ENCODE assay signal across 11 mouse cellular contexts in the genomic region with DNA sequence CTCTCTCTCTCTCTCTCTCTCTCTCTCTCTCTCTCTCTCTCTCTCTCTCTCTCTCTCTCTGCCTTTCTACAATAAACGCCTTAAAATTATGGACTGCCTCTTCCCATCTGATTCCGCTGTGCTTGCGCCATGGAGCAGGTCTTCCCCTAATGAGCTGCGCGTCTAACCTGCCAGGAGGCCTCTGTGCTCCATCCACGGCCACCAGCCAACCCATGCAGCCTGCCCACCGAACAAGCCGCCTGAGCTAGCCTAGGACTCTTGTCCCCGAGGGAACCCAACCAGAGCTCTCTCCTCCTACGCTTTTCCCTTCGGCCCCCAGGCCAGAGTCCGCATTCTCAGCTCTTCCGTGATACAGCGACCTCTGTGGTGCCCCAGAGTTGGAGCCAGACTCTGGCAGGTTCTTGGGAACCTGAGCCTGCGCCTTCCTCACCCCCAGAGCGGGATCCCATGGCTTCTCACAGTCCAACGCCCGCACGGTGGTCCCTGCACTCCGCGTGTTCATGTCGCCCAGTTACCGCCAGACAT. TPM values are rescaled to one million over a fixed set of nuclear protein-coding genes. Genes with fewer than 3 reads are reported as not detected.
A peak's percentile ranks its signal among the peaks of the same experiment; 100 is the strongest.
DNase-seq lines count a peak whose midpoint lies in the region; ATAC-seq lines count a peak whose summit lies in the region.
"Had no signal": no experiment of that assay in that cellular context is flagged by ENCODE, and none has a peak within 500 bp of the region (broad histone marks: within the 10 kb centered on the region; RNA-seq: fewer than 3 reads in every experiment).

No protein-coding gene starts in this region.

- no peak overlapping the region for H3K27ac ChIP-seq in hindbrain, embryonic 15.5 days (replicated peaks)
- H3K27ac ChIP-seq in neural tube, embryonic 12.5 days, result no peak overlapping the region

- H3K4me3 ChIP-seq in hindbrain, embryonic 15.5 days, result no peak overlapping the region
- H3K4me3 ChIP-seq in neural tube, embryonic 12.5 days, result no peak overlapping the region

- H3K9ac ChIP-seq in hindbrain, embryonic 15.5 days, result no peak overlapping the region
- no peak overlapping the region for H3K9ac ChIP-seq in neural tube, embryonic 12.5 days

- no peaks in the 10 kb centered on the region for H3K36me3 ChIP-seq in hindbrain, embryonic 15.5 days
- H3K36me3 ChIP-seq in neural tube, embryonic 12.5 days, result no peaks in the 10 kb centered on the region

- H3K9me3 ChIP-seq in hindbrain, embryonic 15.5 days, result no peaks in the 10 kb centered on the region
- H3K9me3 ChIP-seq in neural tube, embryonic 12.5 days, result no peaks in the 10 kb centered on the region

- ATAC-seq in hindbrain, embryonic 15.5 days (ENCODE audit: low FRiP score, low read depth), result no peak
- no peak for ATAC-seq in neural tube, embryonic 12.5 days (ENCODE audit: low FRiP score, low read depth)
- ATAC-seq in erythroblast, adult 5-6 weeks (replicated peaks; ENCODE audit: low FRiP score, poor library complexity, severe bottlenecking), result no peak

- 37% methylated on average over 23 of the region's 23 CpGs for WGBS in hindbrain, embryonic 15.5 days
- 30% methylated on average over 23 of the region's 23 CpGs for WGBS in neural tube, embryonic 12.5 days

- peak; percentile 25 for DNase-seq in cerebellum, postnatal 25 days
- no peak for DNase-seq in cerebellum, adult 8-10 months
- DNase-seq in kidney, postnatal 4 days, result peak; percentile 9 to 31
- no peak for DNase-seq in kidney, adult 8-10 months
- DNase-seq in left cerebral cortex, adult 18-20 months (ENCODE audit: low spot score in 2 of 2), result no peak
- DNase-seq: lung, postnatal 36 days had no signal

- no peaks in the 10 kb centered on the region for H3K27me3 ChIP-seq in hindbrain, embryonic 15.5 days
- peaks cover 5% of the 10 kb centered on the region; the same call in 1 of the 2 replicates for H3K27me3 ChIP-seq in neural tube, embryonic 12.5 days (replicated peaks)
- H3K27me3 ChIP-seq: Patski had no signal

- H3K4me2 ChIP-seq in hindbrain, embryonic 15.5 days, result peak overlapping the region; percentile 26
- H3K4me2 ChIP-seq in neural tube, embryonic 12.5 days (replicated peaks), result peak overlapping the region; percentile 42

- H3K4me1 ChIP-seq in hindbrain, embryonic 15.5 days (replicated peaks), result peaks cover 7% of the 10 kb centered on the region
- peaks cover 10% of the 10 kb centered on the region; the same call in 1 of the 2 replicates for H3K4me1 ChIP-seq in neural tube, embryonic 12.5 days

RNA-seq across cellular contexts. Expression of a gene that starts 28.3 kb away (rescaled TPM):
- polyA plus RNA-seq in hindbrain, embryonic 15.5 days (2015; fragmentation: Nextera tagmentation; extraction: Ambion mirVana), result 0.77 and 1.2 TPM in 2 replicates
- polyA plus RNA-seq in neural tube, embryonic 12.5 days (2016; fragmentation: Nextera tagmentation; extraction: Ambion mirVana), result 0.32 and 0.49 TPM in 2 replicates
- total RNA-seq in left cerebral cortex, adult 18-20 months (2021), result 10 to 100 TPM; 30.1 to 33.8 TPM
- total RNA-seq in erythroblast, adult 5-6 weeks (2015; ENCODE audit: low replicate concordance), result 0.84 TPM in 1 of 2 replicates, not detected in the other
- total RNA-seq in erythroblast, adult 5-6 weeks (2017; ENCODE audit: low replicate concordance), result 0.42 and 0.51 TPM in 2 replicates
- polyA plus RNA-seq: Patski; stomach, embryonic 14.5 days had no signal

Comparison
In these comparisons a context has a peak if more than half of its experiments do, and no peak if none do; other contexts are left out.
1. DNase-seq: peak in cerebellum, postnatal 25 days (2 of 2) and kidney, postnatal 4 days (2 of 2); none in cerebellum, adult 8-10 months (single experiment), kidney, adult 8-10 months (0 of 2) and left cerebral cortex, adult 18-20 months (0 of 2).
2. RNA of a gene that starts 28.3 kb away (total RNA-seq): 30.1 to 33.8 TPM in left cerebral cortex, adult 18-20 months; 0.42 to 0.84 TPM in erythroblast, adult 5-6 weeks; every median in the first group is over 10 times any median in the second.